Mouse (Mus musculus) brain, embryonic 14.5 days (tissue): ENCODE measurements around the gene Tmcc3.

ENCODE experiments used
- CTCF ChIP-seq: fragments of 200-500 bp; IDR thresholded peaks from 2 replicates; pipeline ENCODE4 v1.5.1; 2012; ENCODE audit warnings: inconsistent platforms, mild to moderate bottlenecking, moderate library complexity, borderline replicate concordance; ENCODE audit not compliant: insufficient read depth, insufficient read length; ENCODE audit errors: extremely low read depth
- POLR2A ChIP-seq: fragments of 200-500 bp; IDR thresholded peaks from 2 replicates; pipeline ENCODE4 v1.6.1; 2012; ENCODE audit warnings: mild to moderate bottlenecking, inconsistent platforms, borderline replicate concordance; ENCODE audit not compliant: poor library complexity, insufficient read depth, insufficient read length, severe bottlenecking; ENCODE audit errors: extremely low read depth

GRCm38 (mm10) chr10:94621420-94622225 is 309.9 kb downstream of the Tmcc3 start:
- no peak for TF ChIP-seq CTCF
- TF ChIP-seq POLR2A = no peak
